Mouse (Mus musculus): Measurements from ENCODE around the gene Pde6d. TPM values are rescaled to one million over a fixed set of nuclear protein-coding genes. Genes with fewer than 3 reads are reported as not detected.
"Not testable (repeated sequence)": the region's sequence is repeated elsewhere in the genome, so short reads cannot be mapped to it uniquely, and the experiment has no call there.

The Pde6d gene
- polyA plus RNA-seq, 1 experiment from 2014 or later: 97.4 TPM

DNA sequence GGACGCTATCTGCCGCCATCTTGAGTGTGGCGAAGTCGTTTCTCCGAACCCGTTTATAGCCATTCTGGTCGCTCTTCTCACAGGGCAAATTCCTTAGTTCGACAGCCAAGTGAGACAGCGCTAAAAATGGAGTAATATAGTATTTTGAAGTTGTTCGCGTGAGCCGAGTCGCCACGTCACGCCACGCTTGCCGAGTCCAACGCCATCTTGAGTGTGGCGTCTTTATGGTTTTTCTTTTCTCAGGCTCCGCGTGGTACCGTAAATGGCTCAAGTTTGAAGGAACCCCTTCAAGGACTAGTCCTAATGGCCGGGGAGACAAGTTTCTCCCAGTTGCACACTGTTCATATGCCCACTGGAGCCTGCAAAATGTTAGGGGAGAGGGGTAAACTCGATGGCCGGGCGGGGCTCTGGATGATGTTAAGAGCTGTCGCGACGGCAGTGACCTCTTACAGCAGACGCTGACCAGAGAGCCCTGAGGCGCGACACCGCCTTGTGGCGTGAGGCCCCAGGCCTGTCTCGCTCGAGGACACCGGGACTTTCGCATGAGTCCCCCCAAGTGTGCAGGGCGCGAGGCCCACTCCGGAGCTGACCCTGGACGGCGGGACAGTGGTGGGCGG lies 56.8 kb downstream of the Pde6d start:
- Histone ChIP-seq H3K9me3 (ENCODE audit: control insufficient read depth, low read length) (no peaks in the 10 kb centered on the region), H3K4me2 (ENCODE audit: low read depth, low read length) (peak overlapping the region; percentile 79), H3K4me3 (ENCODE audit: low read depth, low read length) (peak overlapping the region; percentile 100), H3K4me1 (ENCODE audit: control insufficient read depth, insufficient read depth, low read length) (peaks cover 17% of the 10 kb centered on the region; the same call in 1 of the 2 replicates), H3K36me3 (ENCODE audit: control insufficient read depth, insufficient read depth, low read length) (peaks cover 5% of the 10 kb centered on the region; the same call in 1 of the 2 replicates), H3K27ac (ENCODE audit: low read depth, low read length) (peak overlapping the region; percentile 100), H3K9ac (replicated peaks; ENCODE audit: low read depth, low read length) (peak overlapping the region; percentile 83), H3K27me3 (ENCODE audit: control insufficient read depth, insufficient read depth, low read length) (no peaks in the 10 kb centered on the region)
- under 1% methylated on average over 41 of the region's 44 CpGs for WGBS
- ATAC-seq (ENCODE audit: low read depth): peak; percentile 29

DNA sequence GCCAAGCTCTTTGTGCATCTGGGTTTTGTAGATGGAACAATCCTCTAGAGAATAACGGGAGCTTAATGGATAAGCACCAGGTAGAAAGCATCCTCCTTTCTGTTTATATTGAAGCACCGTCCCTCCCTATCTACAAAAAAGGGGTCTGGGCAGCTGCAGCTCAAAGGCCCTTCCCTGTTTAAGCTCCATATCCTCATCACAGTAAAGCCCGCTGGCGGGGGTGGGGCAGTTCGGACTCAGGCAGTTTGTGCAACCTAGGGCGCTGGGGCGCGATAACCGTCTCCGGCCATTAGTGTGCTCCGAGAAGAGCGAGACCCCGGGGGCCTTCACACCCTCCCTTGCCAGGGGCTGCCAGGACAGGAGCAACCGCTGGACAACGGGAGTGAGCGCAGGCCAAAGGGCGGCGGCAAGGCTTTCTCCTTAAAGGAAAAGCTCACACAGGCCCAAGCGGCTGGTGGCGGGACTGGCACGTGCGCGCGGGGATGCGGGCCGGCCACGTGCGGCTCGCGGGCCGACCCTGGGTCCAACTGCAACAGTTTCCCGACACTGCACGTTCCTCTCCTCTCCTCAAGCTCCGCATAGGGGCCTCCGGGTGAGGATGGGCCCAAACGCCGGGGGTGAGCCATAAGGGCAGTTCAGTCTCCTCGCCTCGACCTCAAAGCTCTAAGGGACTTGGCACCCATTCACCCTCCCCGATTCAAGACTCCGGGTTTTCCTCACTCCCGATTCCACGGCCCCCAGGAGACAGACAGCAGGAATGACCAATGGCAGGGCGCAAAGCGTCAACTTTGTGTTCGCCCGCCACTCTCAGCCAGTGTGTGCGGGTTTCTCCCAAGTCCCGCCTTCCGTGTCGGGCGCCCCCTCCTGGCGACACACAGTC lies 57.6 kb downstream of the Pde6d start:
- H3K4me3 ChIP-seq (ENCODE audit: low read depth, low read length): peak overlapping the region; percentile 100
- peak overlapping the region; percentile 100 for H3K27ac ChIP-seq (ENCODE audit: low read depth, low read length)
- ATAC-seq (ENCODE audit: low read depth): peak; percentile 79
- no peaks in the 10 kb centered on the region for H3K27me3 ChIP-seq (ENCODE audit: control insufficient read depth, insufficient read depth, low read length)
- H3K9ac ChIP-seq (replicated peaks; ENCODE audit: low read depth, low read length): peak overlapping the region; percentile 83
- H3K36me3 ChIP-seq (ENCODE audit: control insufficient read depth, insufficient read depth, low read length): 0 out of 2 replicates have a peak, but pooled peaks cover 5% of the 10 kb centered on the region
- peak overlapping the region; percentile 79 for H3K4me2 ChIP-seq (ENCODE audit: low read depth, low read length)
- peaks cover 16% of the 10 kb centered on the region; the same call in 1 of the 2 replicates for H3K4me1 ChIP-seq (ENCODE audit: control insufficient read depth, insufficient read depth, low read length)
- under 1% methylated on average over 53 of the region's 53 CpGs for WGBS
- H3K9me3 ChIP-seq (ENCODE audit: control insufficient read depth, low read length): no peaks in the 10 kb centered on the region

DNA sequence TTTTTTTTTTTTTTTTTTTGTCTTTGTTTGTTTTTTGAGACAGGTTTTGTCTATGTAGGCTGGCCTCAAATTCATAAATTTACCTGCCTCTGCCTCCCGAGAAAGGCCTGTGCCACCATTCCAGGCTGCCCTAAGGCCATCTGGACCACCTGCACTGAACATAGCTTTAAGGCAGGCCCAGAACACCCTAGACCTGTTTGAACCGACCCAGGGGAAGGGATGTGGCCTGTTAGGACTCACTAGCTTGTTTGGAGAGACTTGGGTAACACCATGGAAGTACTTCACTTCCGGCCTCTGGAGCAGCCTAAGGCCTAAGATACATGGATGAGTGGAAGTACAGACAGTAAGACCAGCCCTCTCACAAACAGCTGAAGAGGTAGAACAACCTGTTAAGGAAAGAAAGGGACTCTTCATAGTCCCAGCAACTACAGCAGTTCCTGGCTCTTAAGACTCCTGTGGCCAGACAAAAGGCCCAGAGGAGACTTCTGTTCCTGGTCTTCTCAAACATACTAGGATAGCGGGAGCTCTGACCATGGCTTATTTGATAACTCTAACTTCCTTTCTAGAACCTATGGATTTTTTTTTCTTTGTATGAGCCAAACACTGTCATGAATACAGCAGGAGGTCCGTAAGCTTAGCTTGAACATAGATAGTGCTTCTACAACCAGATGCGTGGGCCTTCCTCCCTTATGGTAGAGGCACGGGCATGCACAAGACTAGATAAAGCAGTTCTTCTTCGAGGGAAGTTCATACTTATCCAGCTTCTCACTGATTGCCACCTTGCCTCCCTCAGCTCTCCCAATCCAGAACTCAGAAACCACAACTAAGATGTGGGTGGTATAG lies 58.4 kb downstream of the Pde6d start:
- Histone ChIP-seq H3K4me1 (ENCODE audit: control insufficient read depth, insufficient read depth, low read length) (peaks cover 11% of the 10 kb centered on the region; the same call in 1 of the 2 replicates), H3K27ac (ENCODE audit: low read depth, low read length) (peak overlapping the region; percentile 100), H3K9me3 (ENCODE audit: control insufficient read depth, low read length) (no peaks in the 10 kb centered on the region), H3K27me3 (ENCODE audit: control insufficient read depth, insufficient read depth, low read length) (no peaks in the 10 kb centered on the region), H3K36me3 (ENCODE audit: control insufficient read depth, insufficient read depth, low read length) (no peaks in the 10 kb centered on the region), H3K4me2 (ENCODE audit: low read depth, low read length) (peak overlapping the region; percentile 79; the same call in 1 of the 2 replicates), H3K9ac (replicated peaks; ENCODE audit: low read depth, low read length) (peak overlapping the region; percentile 83; the same call in 1 of the 2 replicates), H3K4me3 (ENCODE audit: low read depth, low read length) (peak overlapping the region; percentile 100; the same call in 1 of the 2 replicates)
- WGBS: 84% methylated on average over 8 of the region's 8 CpGs
- ATAC-seq (ENCODE audit: low read depth): no peak

DNA sequence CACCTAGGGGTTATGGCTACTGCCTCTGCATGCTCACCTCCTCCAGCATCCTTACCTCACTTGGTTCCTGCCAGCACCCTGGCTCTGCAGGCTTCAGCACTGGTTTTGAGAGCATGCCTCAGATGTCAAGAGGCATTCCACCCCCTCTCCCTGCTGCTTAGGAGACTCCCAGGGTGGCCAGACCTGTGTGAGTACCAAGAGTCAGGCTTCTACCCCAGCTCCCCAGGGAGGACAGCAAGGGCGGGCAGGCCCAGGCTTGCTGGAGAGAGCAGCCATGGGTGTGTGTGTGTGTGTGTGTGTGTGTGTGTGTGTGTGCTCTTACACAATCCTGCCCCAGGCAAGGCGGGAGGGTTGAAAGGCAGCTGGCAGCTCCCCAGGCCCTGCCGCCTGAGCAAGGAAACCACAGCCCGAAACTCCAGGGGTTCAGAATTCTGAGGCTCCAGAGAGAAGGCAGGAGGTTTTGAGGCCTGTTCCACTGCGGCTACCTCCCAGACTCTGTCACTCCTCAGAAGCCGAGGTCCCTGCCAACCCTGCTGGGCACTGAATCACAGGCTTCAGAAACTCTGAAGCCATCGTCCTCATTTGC lies 60.0 kb downstream of the Pde6d start:
- 48% methylated on average over 7 of the region's 7 CpGs for WGBS
- Histone ChIP-seq H3K9ac (replicated peaks; ENCODE audit: low read depth, low read length) (0 out of 2 replicates have a peak overlapping the region, but pooled peaks have one; percentile 16), H3K4me3 (ENCODE audit: low read depth, low read length) (no peak overlapping the region), H3K27ac (ENCODE audit: low read depth, low read length) (no peak overlapping the region), H3K27me3 (ENCODE audit: control insufficient read depth, insufficient read depth, low read length) (no peaks in the 10 kb centered on the region), H3K4me1 (ENCODE audit: control insufficient read depth, insufficient read depth, low read length) (peaks cover 11% of the 10 kb centered on the region; the same call in 1 of the 2 replicates), H3K36me3 (ENCODE audit: control insufficient read depth, insufficient read depth, low read length) (no peaks in the 10 kb centered on the region), H3K4me2 (ENCODE audit: low read depth, low read length) (no peak overlapping the region), H3K9me3 (ENCODE audit: control insufficient read depth, low read length) (no peaks in the 10 kb centered on the region)
- no peak for ATAC-seq (ENCODE audit: low read depth)

DNA sequence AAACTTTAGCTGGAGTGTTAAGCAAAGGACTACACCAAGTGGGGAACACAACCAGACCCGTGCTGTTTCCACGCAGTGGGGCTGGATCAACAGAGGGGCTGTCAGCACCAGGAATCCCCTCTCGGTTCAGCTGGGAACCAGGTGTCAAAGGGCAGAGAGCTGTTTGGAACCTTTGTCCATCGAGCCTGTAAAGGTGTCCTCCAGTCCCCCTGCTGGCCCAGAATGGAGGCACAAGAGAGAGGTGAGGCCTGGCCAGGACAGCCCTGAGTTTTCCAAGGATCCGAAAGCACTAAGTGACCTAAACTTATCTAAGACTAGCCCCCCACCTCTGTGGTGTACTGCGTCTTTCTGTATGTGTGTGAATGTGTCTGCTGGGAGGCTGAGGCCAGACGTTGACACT lies 62.1 kb downstream of the Pde6d start:
- 41% methylated on average over 7 of the region's 7 CpGs for WGBS
- Histone ChIP-seq H3K4me1 (ENCODE audit: control insufficient read depth, insufficient read depth, low read length) (peaks cover 11% of the 10 kb centered on the region; the same call in 1 of the 2 replicates), H3K4me3 (ENCODE audit: low read depth, low read length) (no peak overlapping the region), H3K9ac (replicated peaks; ENCODE audit: low read depth, low read length) (no peak overlapping the region), H3K36me3 (ENCODE audit: control insufficient read depth, insufficient read depth, low read length) (no peaks in the 10 kb centered on the region), H3K4me2 (ENCODE audit: low read depth, low read length) (no peak overlapping the region), H3K27ac (ENCODE audit: low read depth, low read length) (no peak overlapping the region), H3K27me3 (ENCODE audit: control insufficient read depth, insufficient read depth, low read length) (no peaks in the 10 kb centered on the region), H3K9me3 (ENCODE audit: control insufficient read depth, low read length) (no peaks in the 10 kb centered on the region)
- no peak for ATAC-seq (ENCODE audit: low read depth)

DNA sequence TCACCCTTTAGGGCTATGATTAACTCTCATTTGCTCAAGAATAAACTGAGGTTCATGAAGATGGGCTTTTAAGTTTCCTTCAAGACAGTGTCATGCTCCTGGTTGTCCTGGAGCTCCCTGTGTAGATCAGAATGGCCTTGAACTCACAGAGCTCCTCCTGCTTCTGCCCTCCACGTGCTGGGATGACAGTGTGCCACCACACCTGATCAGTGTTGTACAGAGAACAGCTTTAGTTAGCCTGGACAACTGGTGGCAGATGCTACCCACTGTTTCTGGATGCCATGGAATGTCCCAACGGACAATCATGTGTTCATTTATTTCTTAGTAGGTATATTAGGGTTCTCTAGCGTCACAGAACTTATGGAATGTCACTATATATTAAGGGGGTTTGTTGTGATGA lies 65.4 kb downstream of the Pde6d start:
- no peaks in the 10 kb centered on the region for H3K27me3 ChIP-seq (ENCODE audit: control insufficient read depth, insufficient read depth, low read length)
- ATAC-seq (ENCODE audit: low read depth): no peak
- H3K4me3 ChIP-seq (ENCODE audit: low read depth, low read length): no peak overlapping the region
- no peaks in the 10 kb centered on the region for H3K9me3 ChIP-seq (ENCODE audit: control insufficient read depth, low read length)
- H3K4me2 ChIP-seq (ENCODE audit: low read depth, low read length): no peak overlapping the region
- H3K36me3 ChIP-seq (ENCODE audit: control insufficient read depth, insufficient read depth, low read length): no peaks in the 10 kb centered on the region
- 0 out of 2 replicates have a peak, but pooled peaks cover under 1% of the 10 kb centered on the region for H3K4me1 ChIP-seq (ENCODE audit: control insufficient read depth, insufficient read depth, low read length)
- no peak overlapping the region for H3K27ac ChIP-seq (ENCODE audit: low read depth, low read length)
- no peak overlapping the region for H3K9ac ChIP-seq (replicated peaks; ENCODE audit: low read depth, low read length)
- WGBS: 67% methylated on average over 3 of the region's 3 CpGs

DNA sequence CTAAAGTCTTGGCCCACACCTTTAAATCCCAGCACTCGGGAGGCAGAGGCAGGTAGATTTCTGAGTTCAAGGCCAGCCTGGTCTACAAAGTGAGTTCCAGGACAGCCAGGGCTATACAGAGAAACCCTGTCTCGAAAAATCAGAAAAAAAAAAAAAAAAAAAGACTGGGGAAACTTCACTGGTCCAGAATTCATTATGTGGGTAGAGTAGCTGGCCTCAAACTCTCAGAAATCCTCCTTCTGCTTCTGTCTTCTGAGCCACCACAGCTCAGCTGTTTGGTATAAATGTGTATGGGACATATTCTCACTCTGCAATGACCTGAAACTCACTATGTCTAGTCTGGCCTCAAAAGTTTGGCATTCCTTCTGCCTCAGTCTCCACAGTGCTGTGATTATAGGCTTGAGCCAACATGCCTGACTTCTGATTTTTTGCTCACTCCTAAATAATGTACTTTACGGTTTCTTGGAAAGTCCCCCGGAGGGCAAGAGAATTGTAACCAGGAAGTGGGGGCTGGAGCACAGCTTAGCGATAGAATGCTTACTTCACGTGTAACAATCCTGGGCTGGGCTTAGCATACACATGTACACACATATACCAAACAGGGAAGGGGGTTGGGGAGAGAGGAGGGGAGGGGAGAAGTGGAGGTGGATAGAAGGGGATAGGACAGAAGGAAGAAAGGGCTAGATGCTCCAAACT lies 66.6 kb downstream of the Pde6d start:
- no peak for ATAC-seq (ENCODE audit: low read depth)
- Histone ChIP-seq H3K27ac (ENCODE audit: low read depth, low read length) (no peak overlapping the region), H3K4me1 (ENCODE audit: control insufficient read depth, insufficient read depth, low read length) (no peaks in the 10 kb centered on the region), H3K9ac (replicated peaks; ENCODE audit: low read depth, low read length) (no peak overlapping the region), H3K36me3 (ENCODE audit: control insufficient read depth, insufficient read depth, low read length) (no peaks in the 10 kb centered on the region), H3K4me3 (ENCODE audit: low read depth, low read length) (no peak overlapping the region), H3K27me3 (ENCODE audit: control insufficient read depth, insufficient read depth, low read length) (no peaks in the 10 kb centered on the region), H3K4me2 (ENCODE audit: low read depth, low read length) (no peak overlapping the region), H3K9me3 (ENCODE audit: control insufficient read depth, low read length) (no peaks in the 10 kb centered on the region)
- WGBS: 78% methylated on average over 6 of the region's 6 CpGs

DNA sequence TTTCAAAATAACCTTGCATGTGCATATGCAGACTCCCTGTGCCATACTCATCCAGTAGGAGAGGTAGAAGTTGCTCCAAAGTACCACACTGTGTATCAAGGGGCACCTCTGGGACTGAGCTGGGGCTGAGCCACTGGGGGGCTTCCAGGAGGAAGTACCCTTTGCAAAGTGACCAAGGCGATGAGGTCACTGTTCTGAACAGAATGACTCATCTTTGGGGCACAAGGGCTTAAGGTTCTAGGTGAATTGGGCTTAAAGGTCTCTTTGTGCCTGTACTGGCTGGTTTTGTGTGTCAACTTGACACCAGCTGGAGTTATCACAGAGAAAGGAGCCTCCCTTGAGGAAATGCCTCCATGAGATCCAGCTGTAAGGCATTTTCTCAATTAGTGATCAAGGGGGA lies 69.4 kb downstream of the Pde6d start:
- H3K9me3 ChIP-seq (ENCODE audit: control insufficient read depth, low read length); H3K4me2 ChIP-seq (ENCODE audit: low read depth, low read length); H3K36me3 ChIP-seq (ENCODE audit: control insufficient read depth, insufficient read depth, low read length); H3K27ac ChIP-seq (ENCODE audit: low read depth, low read length); H3K4me1 ChIP-seq (ENCODE audit: control insufficient read depth, insufficient read depth, low read length); H3K27me3 ChIP-seq (ENCODE audit: control insufficient read depth, insufficient read depth, low read length); H3K4me3 ChIP-seq (ENCODE audit: low read depth, low read length); H3K9ac ChIP-seq (replicated peaks; ENCODE audit: low read depth, low read length); ATAC-seq (ENCODE audit: low read depth): not testable (repeated sequence)
- WGBS: 85% methylated on average over 1 of the region's 1 CpGs
